Mouse (Mus musculus) G1E (cell line): ENCODE measurements at regions not wholly inside any gene's neighbourhood (a gene's known extent, or its start where the extent isn't known, plus 50 kb on each side); places are given as distances from the start of the nearest gene placed in this dataset.

Source experiments
- ATAC-seq: 2 replicates; pipeline ENCODE4 v1.8.0; 2016; ENCODE audit warnings: mild to moderate bottlenecking; ENCODE audit not compliant: insufficient number of reproducible peaks, poor library complexity, low FRiP score, severe bottlenecking; ENCODE audit errors: extremely low read depth
- DNase-seq: peaks from one replicate; pipeline ENCODE4 v3.0.0; 2012; ENCODE audit warnings: low spot score
- H3K27me3 ChIP-seq: 2 replicates; pipeline ENCODE4 v1.6.1; 2012; ENCODE audit warnings: mild to moderate bottlenecking, low read length, inconsistent platforms; ENCODE audit not compliant: insufficient read depth
- H3K36me3 ChIP-seq: replicated peaks from 2 replicates; pipeline ENCODE3; 2012; ENCODE audit warnings: mild to moderate bottlenecking, inconsistent platforms
- H3K4me1 ChIP-seq: 2 replicates; pipeline ENCODE4 v1.6.1; 2012; ENCODE audit warnings: low read depth, low read length, inconsistent platforms, mixed read lengths; ENCODE audit not compliant: insufficient read depth
- H3K4me3 ChIP-seq: 2 replicates; pipeline ENCODE4 v1.5.1; 2012; ENCODE audit warnings: low read depth, mild to moderate bottlenecking, inconsistent platforms, low read length, moderate library complexity, mixed read lengths
- H3K9me3 ChIP-seq: replicated peaks from 2 replicates; pipeline ENCODE4 v1.6.1; 2012; ENCODE audit warnings: inconsistent platforms
- CTCF ChIP-seq: IDR thresholded peaks from 2 replicates; pipeline ENCODE4 v1.5.1; 2012; ENCODE audit warnings: low read depth, low read length, inconsistent platforms, mixed read lengths
- GATA1 ChIP-seq: IDR thresholded peaks from 2 replicates; pipeline ENCODE4 v1.6.1; 2012; ENCODE audit warnings: borderline replicate concordance, low read length, inconsistent platforms, mixed read lengths
- GATA2 ChIP-seq: IDR thresholded peaks from 2 replicates; pipeline ENCODE4 v1.6.1; 2012; ENCODE audit warnings: low read depth, low read length, inconsistent platforms, borderline replicate concordance
- POLR2AphosphoS5 ChIP-seq: IDR thresholded peaks from 2 replicates; pipeline ENCODE4 v1.6.1; 2012; ENCODE audit warnings: low read depth, low read length, inconsistent platforms; ENCODE audit not compliant: insufficient replicate concordance
- TAL1 ChIP-seq: conservative IDR thresholded peaks from 2 replicates; pipeline ENCODE4 v1.6.1; 2012; ENCODE audit warnings: low read depth, low read length, inconsistent platforms, mixed read lengths

GRCm38 (mm10) chr7:136341599-136342210 is 552.7 kb upstream of the Mgmt start:
- Histone ChIP-seq H3K4me1 (no peaks in the 10 kb centered on the region), H3K36me3 (no peaks in the 10 kb centered on the region), H3K27me3 (no peaks in the 10 kb centered on the region), H3K4me3 (no peak overlapping the region), H3K9me3 (peaks cover 74% of the 10 kb centered on the region)
- no peak for ATAC-seq
- DNase-seq, result no peak
- TF ChIP-seq CTCF (no peak), GATA1 (no peak), POLR2AphosphoS5 (no peak)

- Histone ChIP-seq H3K4me1 (no peaks in the 10 kb centered on the region), H3K4me3 (no peak overlapping the region), H3K9me3 (peaks cover 75% of the 10 kb centered on the region), H3K36me3 (no peaks in the 10 kb centered on the region), H3K27me3 (no peaks in the 10 kb centered on the region)
- TF ChIP-seq POLR2AphosphoS5, result no peak
- no peak for TF ChIP-seq CTCF
- no peak for TF ChIP-seq GATA2
- no peak for TF ChIP-seq GATA1
- TF ChIP-seq TAL1, result no peak
- no peak for ATAC-seq
- DNase-seq, result no peak
Observed at GRCm38 (mm10) chr7:136342211-136342799, 552.1 kb upstream of the Mgmt start.

GRCm38 (mm10) chr7:136342822-136343221 is 551.6 kb upstream of the Mgmt start:
- TF ChIP-seq CTCF (no peak), GATA1 (no peak), TAL1 (no peak), GATA2 (no peak), POLR2AphosphoS5 (no peak)
- ATAC-seq (no peak), DNase-seq (no peak)
- H3K36me3 ChIP-seq, result no peaks in the 10 kb centered on the region
- no peaks in the 10 kb centered on the region for H3K4me1 ChIP-seq
- peaks cover 74% of the 10 kb centered on the region for H3K9me3 ChIP-seq
- no peaks in the 10 kb centered on the region for H3K27me3 ChIP-seq
- no peak overlapping the region for H3K4me3 ChIP-seq

- TF ChIP-seq TAL1, result no peak
- no peak for TF ChIP-seq POLR2AphosphoS5
- no peak for TF ChIP-seq GATA2
- TF ChIP-seq GATA1, result no peak
- TF ChIP-seq CTCF, result no peak
Observed at GRCm38 (mm10) chr7:136343494-136343893, 550.9 kb upstream of the Mgmt start.

GRCm38 (mm10) chr7:136345051-136345450 is 549.4 kb upstream of the Mgmt start:
- peaks cover 75% of the 10 kb centered on the region for H3K9me3 ChIP-seq
- no peak overlapping the region for H3K4me3 ChIP-seq
- no peaks in the 10 kb centered on the region for H3K4me1 ChIP-seq
- TF ChIP-seq TAL1 (no peak), GATA1 (no peak), POLR2AphosphoS5 (no peak), GATA2 (no peak), CTCF (no peak)
- H3K27me3 ChIP-seq, result no peaks in the 10 kb centered on the region
- no peak for ATAC-seq
- H3K36me3 ChIP-seq, result no peaks in the 10 kb centered on the region
- DNase-seq, result no peak

More at GRCm38 (mm10) chr7:136343494-136343893, 550.9 kb upstream of the Mgmt start:
- H3K27me3 ChIP-seq, result no peaks in the 10 kb centered on the region
- no peak overlapping the region for H3K4me3 ChIP-seq
- peaks cover 74% of the 10 kb centered on the region for H3K9me3 ChIP-seq
- ATAC-seq, result no peak
- H3K36me3 ChIP-seq, result no peaks in the 10 kb centered on the region
- H3K4me1 ChIP-seq, result no peaks in the 10 kb centered on the region
- DNase-seq, result no peak

GRCm38 (mm10) chr7:136346531-136346930 is 547.9 kb upstream of the Mgmt start:
- Histone ChIP-seq H3K9me3 (peaks cover 73% of the 10 kb centered on the region), H3K27me3 (no peaks in the 10 kb centered on the region), H3K4me1 (no peaks in the 10 kb centered on the region), H3K4me3 (no peak overlapping the region), H3K36me3 (no peaks in the 10 kb centered on the region)
- TF ChIP-seq GATA2 (no peak), CTCF (no peak), POLR2AphosphoS5 (no peak), GATA1 (no peak), TAL1 (no peak)
- ATAC-seq (no peak), DNase-seq (no peak)

GRCm38 (mm10) chr7:136348309-136348708 is 546.1 kb upstream of the Mgmt start:
- DNase-seq (no peak), ATAC-seq (no peak)
- Histone ChIP-seq H3K27me3 (no peaks in the 10 kb centered on the region), H3K36me3 (no peaks in the 10 kb centered on the region), H3K4me1 (no peaks in the 10 kb centered on the region), H3K9me3 (peaks cover 75% of the 10 kb centered on the region), H3K4me3 (no peak overlapping the region)
- TF ChIP-seq CTCF (no peak), GATA1 (no peak), GATA2 (no peak), TAL1 (no peak), POLR2AphosphoS5 (no peak)
